Mouse (Mus musculus): ENCODE measurements around the gene Myo19. TPM values are rescaled to one million over a fixed set of nuclear protein-coding genes. Genes with fewer than 3 reads are reported as not detected.

Gene Myo19
- polyA plus RNA-seq, 1 experiment from 2014 or later: 7.7 TPM

DNA sequence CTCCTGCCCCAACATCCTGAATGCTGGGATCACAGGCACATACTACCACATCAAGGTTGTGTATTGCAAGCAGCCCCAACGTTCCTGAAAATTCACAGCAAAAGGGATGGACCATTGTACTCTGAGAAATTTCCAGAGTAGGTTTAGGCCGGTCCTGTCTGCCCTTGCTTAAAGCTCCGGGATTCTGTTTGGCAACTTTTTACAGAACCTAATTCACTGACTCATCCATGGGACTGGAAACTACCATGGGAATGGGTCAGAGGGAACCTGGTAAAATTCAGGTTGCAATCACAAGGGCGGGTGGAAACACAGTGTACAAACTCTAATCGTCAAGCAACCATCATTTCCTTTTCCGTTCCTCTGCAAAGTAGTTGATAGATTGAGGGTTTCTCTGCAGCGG lies 40.0 kb downstream of the Myo19 start:
- no peak overlapping the region for H3K27ac ChIP-seq (ENCODE audit: low read depth, low read length)
- H3K4me1 ChIP-seq (ENCODE audit: control insufficient read depth, insufficient read depth, low read length): peaks cover 4% of the 10 kb centered on the region; the same call in 1 of the 2 replicates
- no peaks in the 10 kb centered on the region for H3K9me3 ChIP-seq (ENCODE audit: control insufficient read depth, low read length)
- no peak overlapping the region for H3K9ac ChIP-seq (ENCODE audit: low read length)
- no peak overlapping the region for H3K4me2 ChIP-seq
- H3K36me3 ChIP-seq (ENCODE audit: control insufficient read depth, insufficient read depth, low read length): no peaks in the 10 kb centered on the region
- ATAC-seq (ENCODE audit: low FRiP score): no peak
- H3K27me3 ChIP-seq (ENCODE audit: control insufficient read depth, insufficient read depth, low read length): no peaks in the 10 kb centered on the region
- DNase-seq (ENCODE audit: low spot score, missing footprints): no peak
- WGBS: 75% methylated on average over 7 of the region's 7 CpGs
- H3K4me3 ChIP-seq (ENCODE audit: low read depth, low read length): no peak overlapping the region

GRCm38 (mm10) chr11:84920981-84921380 lies 41.0 kb downstream of the Myo19 start:
- WGBS: 88% methylated on average over 8 of the region's 8 CpGs
- no peak for ATAC-seq (ENCODE audit: low FRiP score)
- no peak for DNase-seq (ENCODE audit: low spot score, missing footprints)

DNA sequence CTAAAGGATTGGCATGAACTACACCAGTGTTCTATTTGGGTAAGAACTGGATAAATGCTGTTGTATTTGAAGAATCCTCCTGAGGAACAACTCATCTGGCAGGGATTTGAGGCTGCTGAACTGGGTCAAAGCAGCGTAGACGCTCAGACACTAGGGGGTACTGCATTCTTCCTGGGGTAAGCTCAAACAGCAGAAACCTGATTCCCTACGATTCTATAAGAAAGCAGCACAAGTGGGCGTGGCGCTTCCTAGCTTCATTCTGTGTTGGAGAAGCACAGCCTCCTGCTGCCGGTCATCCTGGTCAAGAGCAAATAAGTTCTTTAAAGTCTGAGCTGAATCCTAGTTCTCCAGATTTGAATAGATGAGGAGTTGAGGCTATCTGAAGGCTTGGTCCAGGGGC lies 52.3 kb downstream of the Myo19 start:
- ATAC-seq (ENCODE audit: low FRiP score) (no peak), DNase-seq (ENCODE audit: low spot score, missing footprints) (no peak)
- Histone ChIP-seq H3K9me3 (ENCODE audit: control insufficient read depth, low read length) (no peaks in the 10 kb centered on the region), H3K27me3 (ENCODE audit: control insufficient read depth, insufficient read depth, low read length) (no peaks in the 10 kb centered on the region), H3K36me3 (ENCODE audit: control insufficient read depth, insufficient read depth, low read length) (no peaks in the 10 kb centered on the region), H3K4me3 (ENCODE audit: low read depth, low read length) (no peak overlapping the region), H3K4me2 (no peak overlapping the region), H3K9ac (ENCODE audit: low read length) (no peak overlapping the region), H3K27ac (ENCODE audit: low read depth, low read length) (no peak overlapping the region), H3K4me1 (ENCODE audit: control insufficient read depth, insufficient read depth, low read length) (no peaks in the 10 kb centered on the region)
- 13% methylated on average over 6 of the region's 6 CpGs for WGBS

More at GRCm38 (mm10) chr11:84920981-84921380, 41.0 kb downstream of the Myo19 start:
- Histone ChIP-seq H3K9me3 (ENCODE audit: control insufficient read depth, low read length) (no peaks in the 10 kb centered on the region), H3K4me2 (no peak overlapping the region), H3K27me3 (ENCODE audit: control insufficient read depth, insufficient read depth, low read length) (no peaks in the 10 kb centered on the region), H3K36me3 (ENCODE audit: control insufficient read depth, insufficient read depth, low read length) (no peaks in the 10 kb centered on the region), H3K27ac (ENCODE audit: low read depth, low read length) (no peak overlapping the region), H3K4me1 (ENCODE audit: control insufficient read depth, insufficient read depth, low read length) (peaks cover 2% of the 10 kb centered on the region; the same call in 1 of the 2 replicates), H3K4me3 (ENCODE audit: low read depth, low read length) (no peak overlapping the region), H3K9ac (ENCODE audit: low read length) (no peak overlapping the region)

DNA sequence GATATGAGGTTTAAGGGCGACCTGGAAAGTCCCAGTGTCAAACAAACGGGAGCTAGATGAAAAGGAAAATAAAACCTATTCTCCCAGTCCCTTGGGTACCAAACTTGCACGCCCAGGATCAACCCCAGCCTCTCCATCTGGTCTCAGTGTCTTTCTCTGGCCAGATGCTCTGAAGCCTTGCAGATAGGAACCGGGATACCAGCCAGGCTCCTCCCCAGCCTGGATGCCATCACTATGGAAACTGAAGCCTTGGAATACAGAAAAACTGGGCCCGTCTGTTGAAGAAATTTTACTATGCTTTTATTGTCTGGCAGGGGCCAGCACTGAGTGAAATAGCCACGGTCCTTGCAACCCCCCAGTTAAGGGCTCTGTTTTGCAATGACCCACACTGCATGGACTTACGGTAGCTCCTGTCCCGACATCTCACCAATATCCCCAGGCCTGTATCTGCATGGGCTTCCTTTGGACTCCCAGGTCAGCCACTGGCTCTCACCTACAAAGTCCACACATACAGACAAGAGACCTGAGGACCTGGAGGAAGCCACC lies 59.6 kb downstream of the Myo19 start:
- no peaks in the 10 kb centered on the region; the same call in 1 of the 2 replicates for H3K27me3 ChIP-seq (ENCODE audit: control insufficient read depth, insufficient read depth, low read length)
- DNase-seq (ENCODE audit: low spot score, missing footprints) (no peak), ATAC-seq (ENCODE audit: low FRiP score) (no peak)
- H3K4me2 ChIP-seq: no peak overlapping the region
- no peak overlapping the region for H3K27ac ChIP-seq (ENCODE audit: low read depth, low read length)
- H3K4me1 ChIP-seq (ENCODE audit: control insufficient read depth, insufficient read depth, low read length): peaks cover 13% of the 10 kb centered on the region
- H3K9ac ChIP-seq (ENCODE audit: low read length): no peak overlapping the region
- H3K36me3 ChIP-seq (ENCODE audit: control insufficient read depth, insufficient read depth, low read length): no peaks in the 10 kb centered on the region
- H3K9me3 ChIP-seq (ENCODE audit: control insufficient read depth, low read length): no peaks in the 10 kb centered on the region
- no peak overlapping the region for H3K4me3 ChIP-seq (ENCODE audit: low read depth, low read length)
- WGBS: 55% methylated on average over 8 of the region's 8 CpGs

DNA sequence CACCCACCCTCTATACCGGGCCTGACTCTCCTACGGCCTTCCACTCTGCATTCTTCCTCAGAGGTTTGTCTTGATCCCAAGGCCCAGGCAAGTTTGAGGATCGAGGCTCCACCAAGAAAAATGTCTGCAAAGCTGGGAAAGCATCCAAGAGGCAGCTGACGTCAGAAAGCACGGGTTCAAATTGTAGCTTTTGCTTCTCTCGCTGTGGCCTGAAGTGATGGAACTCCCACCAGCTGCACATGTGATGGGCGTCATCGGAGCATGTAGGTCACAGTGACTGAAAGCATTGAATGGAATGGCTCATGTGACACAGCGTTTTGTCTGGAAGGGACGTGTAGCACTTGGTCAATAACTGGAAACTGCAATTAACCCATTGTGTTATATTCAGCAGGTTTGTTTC lies 60.2 kb downstream of the Myo19 start:
- H3K36me3 ChIP-seq (ENCODE audit: control insufficient read depth, insufficient read depth, low read length): no peaks in the 10 kb centered on the region
- no peak overlapping the region for H3K9ac ChIP-seq (ENCODE audit: low read length)
- WGBS: 82% methylated on average over 10 of the region's 10 CpGs
- peaks cover 19% of the 10 kb centered on the region for H3K4me1 ChIP-seq (ENCODE audit: control insufficient read depth, insufficient read depth, low read length)
- H3K9me3 ChIP-seq (ENCODE audit: control insufficient read depth, low read length): no peaks in the 10 kb centered on the region
- no peak overlapping the region for H3K27ac ChIP-seq (ENCODE audit: low read depth, low read length)
- DNase-seq (ENCODE audit: low spot score, missing footprints) (no peak), ATAC-seq (ENCODE audit: low FRiP score) (no peak)
- no peak overlapping the region for H3K4me3 ChIP-seq (ENCODE audit: low read depth, low read length)
- H3K27me3 ChIP-seq (ENCODE audit: control insufficient read depth, insufficient read depth, low read length): no peaks in the 10 kb centered on the region; the same call in 1 of the 2 replicates
- H3K4me2 ChIP-seq: no peak overlapping the region

- H3K27me3 ChIP-seq (ENCODE audit: control insufficient read depth, insufficient read depth, low read length): no peaks in the 10 kb centered on the region; the same call in 1 of the 2 replicates
- H3K36me3 ChIP-seq (ENCODE audit: control insufficient read depth, insufficient read depth, low read length): no peaks in the 10 kb centered on the region
- peaks cover 21% of the 10 kb centered on the region for H3K4me1 ChIP-seq (ENCODE audit: control insufficient read depth, insufficient read depth, low read length)
- no peak overlapping the region for H3K27ac ChIP-seq (ENCODE audit: low read depth, low read length)
- ATAC-seq (ENCODE audit: low FRiP score) (no peak), DNase-seq (ENCODE audit: low spot score, missing footprints) (peak; percentile 95)
- no peaks in the 10 kb centered on the region for H3K9me3 ChIP-seq (ENCODE audit: control insufficient read depth, low read length)
- H3K4me3 ChIP-seq (ENCODE audit: low read depth, low read length): no peak overlapping the region
- H3K9ac ChIP-seq (ENCODE audit: low read length): peak overlapping the region; percentile 9; the same call in 1 of the 2 replicates
- H3K4me2 ChIP-seq: peak overlapping the region; percentile 27
- WGBS: under 1% methylated on average over 15 of the region's 15 CpGs
Measured at GRCm38 (mm10) chr11:84943948-84944347, 64.0 kb downstream of the Myo19 start.

DNA sequence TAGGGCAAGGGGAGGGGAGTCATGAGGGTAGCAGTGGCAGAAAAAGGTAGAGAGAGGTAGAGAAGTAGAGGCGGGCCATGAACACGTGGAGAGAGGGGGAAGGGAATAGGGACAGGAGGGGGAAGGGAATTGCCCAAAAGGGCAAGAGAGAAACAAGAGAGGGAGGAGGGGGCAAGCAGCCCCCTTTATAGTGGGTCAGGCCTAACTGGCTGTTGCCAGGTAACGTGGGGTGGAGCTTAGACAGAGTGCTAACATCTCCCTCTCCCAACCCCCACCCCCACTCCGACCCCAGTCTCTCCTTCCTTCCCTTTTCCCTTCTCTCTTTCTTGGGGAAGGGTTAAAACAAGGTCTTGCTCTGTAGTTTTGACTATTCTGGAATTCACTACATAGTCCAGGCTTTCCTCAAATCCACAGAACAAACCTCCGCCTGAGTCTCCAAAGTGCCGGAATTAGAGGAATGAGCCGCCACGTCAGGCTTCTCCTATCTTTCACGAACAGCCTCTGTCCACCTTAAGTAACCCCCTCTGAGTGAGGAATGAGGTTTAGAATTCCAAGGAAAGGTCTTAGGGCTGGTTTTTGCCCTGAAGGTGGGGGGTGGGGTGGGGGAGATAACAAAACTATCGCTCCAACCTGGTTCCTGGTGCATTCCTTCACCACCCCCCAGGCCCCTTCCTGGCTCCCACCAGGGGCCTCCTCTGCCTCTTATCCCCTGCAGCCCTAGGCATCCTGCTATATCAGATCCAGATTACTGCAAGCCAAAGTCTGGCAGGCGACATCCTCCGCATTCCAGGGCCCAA lies 64.9 kb downstream of the Myo19 start:
- H3K4me1 ChIP-seq (ENCODE audit: control insufficient read depth, insufficient read depth, low read length): peaks cover 21% of the 10 kb centered on the region
- ATAC-seq (ENCODE audit: low FRiP score) (peak; percentile 59; the same call in 1 of the 2 replicates), DNase-seq (ENCODE audit: low spot score, missing footprints) (peak; percentile 87)
- peak overlapping the region; percentile 27; the same call in 1 of the 2 replicates for H3K4me2 ChIP-seq
- H3K9me3 ChIP-seq (ENCODE audit: control insufficient read depth, low read length): no peaks in the 10 kb centered on the region
- no peaks in the 10 kb centered on the region for H3K36me3 ChIP-seq (ENCODE audit: control insufficient read depth, insufficient read depth, low read length)
- no peak overlapping the region; the same call in 1 of the 2 replicates for H3K9ac ChIP-seq (ENCODE audit: low read length)
- no peaks in the 10 kb centered on the region; the same call in 1 of the 2 replicates for H3K27me3 ChIP-seq (ENCODE audit: control insufficient read depth, insufficient read depth, low read length)
- H3K4me3 ChIP-seq (ENCODE audit: low read depth, low read length): no peak overlapping the region
- 1% methylated on average over 12 of the region's 12 CpGs for WGBS
- no peak overlapping the region for H3K27ac ChIP-seq (ENCODE audit: low read depth, low read length)

DNA sequence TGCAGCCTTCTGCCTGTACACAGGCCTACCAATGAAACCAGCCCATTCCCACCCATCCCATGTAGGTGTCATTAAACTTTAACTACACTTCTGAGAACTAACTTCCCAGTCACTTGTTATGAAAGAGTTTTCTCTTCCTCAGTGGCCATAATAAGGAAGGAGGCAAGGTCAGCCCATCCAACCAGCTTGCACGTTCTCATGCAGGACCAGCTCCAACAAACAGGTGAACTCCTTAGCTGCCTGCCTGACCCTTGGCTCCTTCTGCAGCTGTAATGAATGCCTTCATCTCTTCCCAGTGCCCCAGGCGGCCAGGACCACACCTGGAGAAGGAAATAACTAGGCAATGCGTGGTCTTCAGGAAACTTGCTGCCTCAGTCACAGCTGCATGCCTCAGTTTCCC lies 65.9 kb downstream of the Myo19 start:
- peaks cover 21% of the 10 kb centered on the region for H3K4me1 ChIP-seq (ENCODE audit: control insufficient read depth, insufficient read depth, low read length)
- no peaks in the 10 kb centered on the region for H3K9me3 ChIP-seq (ENCODE audit: control insufficient read depth, low read length)
- H3K27ac ChIP-seq (ENCODE audit: low read depth, low read length): no peak overlapping the region
- ATAC-seq (ENCODE audit: low FRiP score): no peak
- no peak overlapping the region for H3K4me3 ChIP-seq (ENCODE audit: low read depth, low read length)
- no peak overlapping the region for H3K9ac ChIP-seq (ENCODE audit: low read length)
- no peak overlapping the region for H3K4me2 ChIP-seq
- 58% methylated on average over 3 of the region's 3 CpGs for WGBS
- no peaks in the 10 kb centered on the region for H3K36me3 ChIP-seq (ENCODE audit: control insufficient read depth, insufficient read depth, low read length)
- peak; percentile 72 for DNase-seq (ENCODE audit: low spot score, missing footprints)
- H3K27me3 ChIP-seq (ENCODE audit: control insufficient read depth, insufficient read depth, low read length): no peaks in the 10 kb centered on the region; the same call in 1 of the 2 replicates

- no peak overlapping the region for H3K9ac ChIP-seq (ENCODE audit: low read length)
- peaks cover 21% of the 10 kb centered on the region for H3K4me1 ChIP-seq (ENCODE audit: control insufficient read depth, insufficient read depth, low read length)
- no peak for ATAC-seq (ENCODE audit: low FRiP score)
- no peak overlapping the region for H3K4me2 ChIP-seq
- WGBS: 73% methylated on average over 6 of the region's 6 CpGs
- no peak overlapping the region for H3K27ac ChIP-seq (ENCODE audit: low read depth, low read length)
- DNase-seq (ENCODE audit: low spot score, missing footprints): no peak
- H3K27me3 ChIP-seq (ENCODE audit: control insufficient read depth, insufficient read depth, low read length): no peaks in the 10 kb centered on the region; the same call in 1 of the 2 replicates
- no peaks in the 10 kb centered on the region for H3K9me3 ChIP-seq (ENCODE audit: control insufficient read depth, low read length)
- H3K4me3 ChIP-seq (ENCODE audit: low read depth, low read length): no peak overlapping the region
- H3K36me3 ChIP-seq (ENCODE audit: control insufficient read depth, insufficient read depth, low read length): no peaks in the 10 kb centered on the region
Measured at GRCm38 (mm10) chr11:84947206-84947605, 67.3 kb downstream of the Myo19 start.
